Mouse (Mus musculus) myocyte (in vitro differentiated cells): Measurements from ENCODE around the gene Iars.

ENCODE experiments used
- CEBPB ChIP-seq: IDR thresholded peaks from 2 replicates; pipeline ENCODE4 v1.6.1; 2011; ENCODE audit warnings: mild to moderate bottlenecking, moderate library complexity; ENCODE audit not compliant: poor library complexity, insufficient read depth, severe bottlenecking
- E2F4 ChIP-seq: IDR thresholded peaks from one replicate; pipeline ENCODE4 v1.6.1; 2011; ENCODE audit warnings: mild to moderate bottlenecking, control low read depth, moderate library complexity; ENCODE audit not compliant: insufficient read depth
- MAX ChIP-seq: IDR thresholded peaks from one replicate; pipeline ENCODE4 v1.6.1; 2011; ENCODE audit warnings: low read depth, mild to moderate bottlenecking, control low read depth
- MYOD1 ChIP-seq, 3 experiments: IDR thresholded peaks; one replicate each; pipeline ENCODE4 v1.6.1; 2011; ENCODE audit warnings: control low read depth in 2 of 3, low read depth in 2 of 3, mild to moderate bottlenecking in 2 of 3, moderate library complexity in 1 of 3; ENCODE audit not compliant: insufficient read length in 2 of 3, control insufficient read depth in 1 of 3
- MYOG ChIP-seq, 3 experiments: IDR thresholded peaks; one replicate each; pipeline ENCODE4 v1.6.1; 2011; ENCODE audit warnings: control low read depth in 2 of 3, low read depth in 2 of 3, mild to moderate bottlenecking in 2 of 3; ENCODE audit not compliant: insufficient read length in 2 of 3, control insufficient read depth in 1 of 3, insufficient read depth in 1 of 3
- POLR2A ChIP-seq: IDR thresholded peaks from one replicate; pipeline ENCODE4 v1.6.1; 2011; ENCODE audit warnings: low read depth, mild to moderate bottlenecking, control low read depth, moderate library complexity; ENCODE audit not compliant: insufficient read length
- POLR2AphosphoS2 ChIP-seq: IDR thresholded peaks from one replicate; pipeline ENCODE4 v1.6.1; 2011; ENCODE audit warnings: low read depth, control low read depth; ENCODE audit not compliant: insufficient read length
- REST ChIP-seq: IDR thresholded peaks from one replicate; pipeline ENCODE4 v1.6.1; 2011; ENCODE audit warnings: mild to moderate bottlenecking, control low read depth, moderate library complexity; ENCODE audit not compliant: insufficient read depth, insufficient read length
- SRF ChIP-seq: IDR thresholded peaks from one replicate; pipeline ENCODE4 v1.6.1; 2011; ENCODE audit warnings: low read depth; ENCODE audit not compliant: control insufficient read depth, insufficient read length
- TCF12 ChIP-seq: IDR thresholded peaks from one replicate; pipeline ENCODE4 v1.6.1; 2011; ENCODE audit warnings: mild to moderate bottlenecking, control low read depth; ENCODE audit not compliant: poor library complexity, insufficient read depth, severe bottlenecking
- TCF3 ChIP-seq: IDR thresholded peaks from one replicate; pipeline ENCODE4 v1.6.1; 2011; ENCODE audit warnings: low read depth, control low read depth; ENCODE audit not compliant: insufficient read length

DNA sequence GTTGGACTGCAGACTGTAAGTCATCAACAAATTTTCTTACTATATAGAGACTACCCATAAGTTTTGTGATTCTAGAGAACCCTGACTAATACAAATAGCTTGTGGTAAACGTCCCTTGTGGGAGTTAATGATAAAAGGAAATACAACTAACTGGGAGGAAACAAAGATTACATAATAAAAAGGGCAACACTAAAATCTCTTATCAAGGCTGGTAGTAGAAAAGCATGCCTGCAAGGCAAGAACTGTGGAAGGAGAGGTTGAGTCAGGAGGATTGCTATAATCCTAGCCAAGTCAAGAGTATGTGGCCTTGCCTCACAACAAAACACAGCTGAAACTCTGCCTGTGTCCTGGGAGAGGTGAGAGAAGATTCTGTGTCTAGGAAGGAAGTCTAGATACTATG, 78.8 kb downstream of the Iars start:
- no peak for TF ChIP-seq POLR2A
- no peak for TF ChIP-seq CEBPB
- TF ChIP-seq MAX = no peak
- TF ChIP-seq TCF3 = no peak
- no peak for TF ChIP-seq MYOD1 (IDR thresholded peaks at IDR 0.05; ENCODE audit: control insufficient read depth in 1 of 3, insufficient read length in 2 of 3, low read depth in 2 of 3)
- no peak for TF ChIP-seq POLR2AphosphoS2
- no peak for TF ChIP-seq REST
- TF ChIP-seq E2F4 = no peak
- TF ChIP-seq SRF = no peak
- TF ChIP-seq TCF12 = no peak
- no peak for TF ChIP-seq MYOG (IDR thresholded peaks at IDR 0.05; ENCODE audit: control insufficient read depth in 1 of 3, insufficient read depth in 1 of 3, insufficient read length in 2 of 3, low read depth in 2 of 3)
